Mouse (Mus musculus): ENCODE results near the gene Alox8. TPM values are rescaled to one million over a fixed set of nuclear protein-coding genes. Genes with fewer than 3 reads are reported as not detected.

The Alox8 gene
- polyA plus RNA-seq, 1 experiment = 0.06 TPM

DNA sequence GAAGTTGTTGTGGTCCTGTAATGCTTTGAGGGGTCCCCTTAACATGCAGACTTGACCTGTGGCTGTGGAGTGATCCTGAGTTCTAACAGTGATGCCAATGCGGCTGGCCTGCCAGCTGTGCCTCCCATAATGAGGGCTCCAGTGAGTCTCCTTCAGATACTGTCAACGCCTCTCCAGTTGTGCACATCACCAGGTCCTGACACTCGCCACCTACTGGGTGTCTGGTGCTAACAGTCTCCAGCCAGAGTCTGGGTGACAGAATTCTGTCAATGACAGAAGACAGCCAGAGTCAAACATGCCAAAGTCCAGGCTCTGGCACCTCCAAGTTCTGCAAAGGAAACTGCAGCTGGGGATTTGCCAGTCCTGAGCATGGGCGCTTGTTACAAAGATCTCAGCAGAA is 23.4 kb upstream of the Alox8 start:
- H3K79me3 ChIP-seq (ENCODE audit: low read depth) = no peaks in the 10 kb centered on the region
- no peak overlapping the region for H3ac ChIP-seq (ENCODE audit: control insufficient read depth, insufficient read length, low read depth)
- TF ChIP-seq MYOG (IDR thresholded peaks at IDR 0.05; ENCODE audit: control insufficient read depth, extremely low read depth, insufficient read length) (no peak), MYOD1 (IDR thresholded peaks at IDR 0.05; ENCODE audit: control insufficient read depth, insufficient read length, low read depth) (no peak), CTCF (IDR thresholded peaks at IDR 0.05; ENCODE audit: control insufficient read depth, insufficient read depth, insufficient read length) (no peak), USF1 (IDR thresholded peaks at IDR 0.05; ENCODE audit: low read depth) (no peak), MAX (IDR thresholded peaks at IDR 0.05) (no peak), FOSL1 (IDR thresholded peaks at IDR 0.05; ENCODE audit: insufficient read depth, low read length, poor library complexity, severe bottlenecking) (no peak), CEBPB (IDR thresholded peaks at IDR 0.05; ENCODE audit: low read depth) (no peak)
- no peaks in the 10 kb centered on the region for H3K79me2 ChIP-seq (ENCODE audit: control insufficient read depth, insufficient read depth)
- no peak overlapping the region for H3K4me3 ChIP-seq (ENCODE audit: insufficient read depth, poor library complexity, severe bottlenecking)
- H3K27me3 ChIP-seq (ENCODE audit: control insufficient read depth, insufficient read depth, insufficient read length) = peaks cover 23% of the 10 kb centered on the region
- no peaks in the 10 kb centered on the region for H3K36me3 ChIP-seq (ENCODE audit: control insufficient read depth, insufficient read depth)

DNA sequence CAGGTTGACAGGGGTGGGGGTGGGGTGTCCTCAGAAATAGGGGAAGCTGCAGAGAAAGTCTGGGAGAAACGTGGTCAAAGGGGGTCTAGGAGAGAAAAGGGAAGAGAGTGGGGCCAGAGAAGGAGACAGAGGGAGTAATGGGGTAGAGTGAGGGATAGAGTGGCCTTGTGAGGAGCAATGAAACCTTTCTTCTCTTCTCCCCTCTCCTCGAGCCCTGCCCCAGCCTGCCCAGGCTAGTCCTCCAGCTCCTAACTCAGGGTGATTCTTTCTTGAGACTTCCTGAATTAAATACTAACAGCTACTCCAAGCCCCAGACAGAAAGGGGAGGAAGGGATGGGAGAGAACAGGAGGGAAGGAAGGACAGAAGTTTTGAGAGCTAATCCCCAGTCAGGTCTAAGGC is 21.0 kb upstream of the Alox8 start:
- Histone ChIP-seq H3K79me2 (ENCODE audit: control insufficient read depth, insufficient read depth) (no peaks in the 10 kb centered on the region), H3K79me3 (ENCODE audit: low read depth) (no peaks in the 10 kb centered on the region), H3K36me3 (ENCODE audit: control insufficient read depth, insufficient read depth) (no peaks in the 10 kb centered on the region), H3K4me3 (ENCODE audit: insufficient read depth, poor library complexity, severe bottlenecking) (no peak overlapping the region), H3ac (ENCODE audit: control insufficient read depth, insufficient read length, low read depth) (no peak overlapping the region), H3K27me3 (ENCODE audit: control insufficient read depth, insufficient read depth, insufficient read length) (peaks cover 16% of the 10 kb centered on the region)
- TF ChIP-seq FOSL1 (IDR thresholded peaks at IDR 0.05; ENCODE audit: insufficient read depth, low read length, poor library complexity, severe bottlenecking) (no peak), MYOG (IDR thresholded peaks at IDR 0.05; ENCODE audit: control insufficient read depth, extremely low read depth, insufficient read length) (no peak), CEBPB (IDR thresholded peaks at IDR 0.05; ENCODE audit: low read depth) (no peak), MYOD1 (IDR thresholded peaks at IDR 0.05; ENCODE audit: control insufficient read depth, insufficient read length, low read depth) (no peak), MAX (IDR thresholded peaks at IDR 0.05) (no peak), CTCF (IDR thresholded peaks at IDR 0.05; ENCODE audit: control insufficient read depth, insufficient read depth, insufficient read length) (no peak), USF1 (IDR thresholded peaks at IDR 0.05; ENCODE audit: low read depth) (no peak)

GRCm38 (mm10) chr11:69217411-69217810 is 19.8 kb upstream of the Alox8 start:
- Histone ChIP-seq H3ac (ENCODE audit: control insufficient read depth, insufficient read length, low read depth) (no peak overlapping the region), H3K36me3 (ENCODE audit: control insufficient read depth, insufficient read depth) (no peaks in the 10 kb centered on the region), H3K4me3 (ENCODE audit: insufficient read depth, poor library complexity, severe bottlenecking) (no peak overlapping the region), H3K79me2 (ENCODE audit: control insufficient read depth, insufficient read depth) (no peaks in the 10 kb centered on the region), H3K79me3 (ENCODE audit: low read depth) (no peaks in the 10 kb centered on the region), H3K27me3 (ENCODE audit: control insufficient read depth, insufficient read depth, insufficient read length) (peaks cover 13% of the 10 kb centered on the region)
- TF ChIP-seq FOSL1 (IDR thresholded peaks at IDR 0.05; ENCODE audit: insufficient read depth, low read length, poor library complexity, severe bottlenecking) = no peak

DNA sequence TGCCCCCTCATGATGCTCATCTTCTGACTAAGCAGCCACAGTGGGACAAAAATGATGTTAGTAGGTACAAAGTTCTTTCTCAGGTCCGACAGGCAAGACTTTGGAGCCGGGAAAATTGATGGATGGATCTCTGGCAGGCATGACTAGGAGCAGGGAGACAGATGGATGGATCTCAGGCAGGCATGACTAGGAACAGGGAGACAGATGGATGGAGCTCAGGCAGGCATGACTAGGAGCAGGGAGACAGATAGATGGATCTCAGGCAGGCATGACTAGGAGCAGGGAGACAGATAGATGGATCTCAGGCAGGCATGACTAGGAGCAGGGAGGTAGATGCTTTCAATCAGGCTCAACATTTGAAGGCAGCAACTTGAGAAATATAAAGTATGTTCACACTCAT is 13.8 kb upstream of the Alox8 start:
- Histone ChIP-seq H3K79me2 (ENCODE audit: control insufficient read depth, insufficient read depth) (no peaks in the 10 kb centered on the region), H3K79me3 (ENCODE audit: low read depth) (no peaks in the 10 kb centered on the region), H3ac (ENCODE audit: control insufficient read depth, insufficient read length, low read depth) (no peak overlapping the region), H3K4me3 (ENCODE audit: insufficient read depth, poor library complexity, severe bottlenecking) (no peak overlapping the region), H3K27me3 (ENCODE audit: control insufficient read depth, insufficient read depth, insufficient read length) (peaks cover 20% of the 10 kb centered on the region), H3K36me3 (ENCODE audit: control insufficient read depth, insufficient read depth) (no peaks in the 10 kb centered on the region)
- TF ChIP-seq CTCF (IDR thresholded peaks at IDR 0.05; ENCODE audit: control insufficient read depth, insufficient read depth, insufficient read length) (no peak), CEBPB (IDR thresholded peaks at IDR 0.05; ENCODE audit: low read depth) (no peak), MAX (IDR thresholded peaks at IDR 0.05) (no peak), FOSL1 (IDR thresholded peaks at IDR 0.05; ENCODE audit: insufficient read depth, low read length, poor library complexity, severe bottlenecking) (no peak), MYOG (IDR thresholded peaks at IDR 0.05; ENCODE audit: control insufficient read depth, extremely low read depth, insufficient read length) (no peak), USF1 (IDR thresholded peaks at IDR 0.05; ENCODE audit: low read depth) (no peak), MYOD1 (IDR thresholded peaks at IDR 0.05; ENCODE audit: control insufficient read depth, insufficient read length, low read depth) (no peak)

- Histone ChIP-seq H3K36me3 (ENCODE audit: control insufficient read depth, insufficient read depth) (no peaks in the 10 kb centered on the region), H3K4me3 (ENCODE audit: insufficient read depth, poor library complexity, severe bottlenecking) (no peak overlapping the region), H3ac (ENCODE audit: control insufficient read depth, insufficient read length, low read depth) (no peak overlapping the region), H3K79me3 (ENCODE audit: low read depth) (no peaks in the 10 kb centered on the region), H3K79me2 (ENCODE audit: control insufficient read depth, insufficient read depth) (no peaks in the 10 kb centered on the region), H3K27me3 (ENCODE audit: control insufficient read depth, insufficient read depth, insufficient read length) (peaks cover 44% of the 10 kb centered on the region)
- TF ChIP-seq CTCF (IDR thresholded peaks at IDR 0.05; ENCODE audit: control insufficient read depth, insufficient read depth, insufficient read length) (no peak), MYOD1 (IDR thresholded peaks at IDR 0.05; ENCODE audit: control insufficient read depth, insufficient read length, low read depth) (no peak), CEBPB (IDR thresholded peaks at IDR 0.05; ENCODE audit: low read depth) (no peak), MAX (IDR thresholded peaks at IDR 0.05) (no peak), MYOG (IDR thresholded peaks at IDR 0.05; ENCODE audit: control insufficient read depth, extremely low read depth, insufficient read length) (no peak), FOSL1 (IDR thresholded peaks at IDR 0.05; ENCODE audit: insufficient read depth, low read length, poor library complexity, severe bottlenecking) (no peak), USF1 (IDR thresholded peaks at IDR 0.05; ENCODE audit: low read depth) (no peak)
Observed at GRCm38 (mm10) chr11:69202469-69203230, 5.0 kb upstream of the Alox8 start.

- Histone ChIP-seq H3K36me3 (ENCODE audit: control insufficient read depth, insufficient read depth) (no peaks in the 10 kb centered on the region), H3ac (ENCODE audit: control insufficient read depth, insufficient read length, low read depth) (no peak overlapping the region), H3K79me3 (ENCODE audit: low read depth) (no peaks in the 10 kb centered on the region), H3K27me3 (ENCODE audit: control insufficient read depth, insufficient read depth, insufficient read length) (peaks cover 45% of the 10 kb centered on the region), H3K4me3 (ENCODE audit: insufficient read depth, poor library complexity, severe bottlenecking) (no peak overlapping the region), H3K79me2 (ENCODE audit: control insufficient read depth, insufficient read depth) (no peaks in the 10 kb centered on the region)
- TF ChIP-seq MYOG (IDR thresholded peaks at IDR 0.05; ENCODE audit: control insufficient read depth, extremely low read depth, insufficient read length) = no peak
- TF ChIP-seq MAX (IDR thresholded peaks at IDR 0.05) = no peak
- TF ChIP-seq MYOD1 (IDR thresholded peaks at IDR 0.05; ENCODE audit: control insufficient read depth, insufficient read length, low read depth) = no peak
- no peak for TF ChIP-seq CEBPB (IDR thresholded peaks at IDR 0.05; ENCODE audit: low read depth)
- no peak for TF ChIP-seq CTCF (IDR thresholded peaks at IDR 0.05; ENCODE audit: control insufficient read depth, insufficient read depth, insufficient read length)
- no peak for TF ChIP-seq FOSL1 (IDR thresholded peaks at IDR 0.05; ENCODE audit: insufficient read depth, low read length, poor library complexity, severe bottlenecking)
- TF ChIP-seq USF1 (IDR thresholded peaks at IDR 0.05; ENCODE audit: low read depth) = no peak
Observed at GRCm38 (mm10) chr11:69200231-69200630, 2.6 kb upstream of the Alox8 start.

All from C2C12 (cell line).